Mouse (Mus musculus) hindbrain, postnatal 0 days (tissue): ENCODE results near the gene Smpd3. TPM values are rescaled to one million over a fixed set of nuclear protein-coding genes. Genes with fewer than 3 reads are reported as not detected.
A peak's percentile ranks its signal among the peaks of the same experiment; 100 is the strongest.

Experiments used
- ATAC-seq: fragments of 200-750 bp; cut with Nextera tagmentation; 2 replicates; pipeline ENCODE4 v1.8.0; 2017; ENCODE audit warnings: mild to moderate bottlenecking, moderate TSS enrichment, moderate library complexity
- DNase-seq: peaks from one replicate; pipeline ENCODE4 v3.0.0-alpha.2; 2015; ENCODE audit warnings: low spot score
- H3K27ac ChIP-seq: fragments of 300-500 bp; sonication (generic); 2 replicates; pipeline ENCODE4 v1.5.1; 2014; ENCODE audit warnings: mild to moderate bottlenecking
- H3K27me3 ChIP-seq: fragments of 300-500 bp; sonication (generic); 2 replicates; pipeline ENCODE4 v1.6.1; 2014; ENCODE audit warnings: low read length, mixed read lengths; ENCODE audit not compliant: insufficient read depth
- H3K36me3 ChIP-seq: fragments of 300-500 bp; sonication (generic); 2 replicates; pipeline ENCODE4 v1.6.1; 2014; ENCODE audit warnings: low read length, mixed read lengths; ENCODE audit not compliant: insufficient read depth
- H3K4me1 ChIP-seq: fragments of 300-500 bp; sonication (generic); 2 replicates; pipeline ENCODE4 v1.6.1; 2014; ENCODE audit warnings: antibody characterized with exemption, low read length, mixed read lengths; ENCODE audit not compliant: insufficient read depth
- H3K4me2 ChIP-seq: fragments of 300-500 bp; sonication (generic); 2 replicates; pipeline ENCODE4 v1.6.1; 2014; ENCODE audit warnings: low read depth, mild to moderate bottlenecking, low read length, moderate library complexity, mixed read lengths
- H3K4me3 ChIP-seq: fragments of 300-500 bp; sonication (generic); 2 replicates; pipeline ENCODE4 v1.5.1; 2014; ENCODE audit warnings: low read length
- H3K9ac ChIP-seq: fragments of 300-500 bp; sonication (generic); replicated peaks from 2 replicates; pipeline ENCODE4 v1.6.1; 2014; ENCODE audit warnings: mild to moderate bottlenecking, low read length, moderate library complexity, mixed read lengths
- H3K9me3 ChIP-seq: fragments of 300-500 bp; sonication (generic); 2 replicates; pipeline ENCODE4 v1.6.1; 2016; ENCODE audit warnings: low read length, mixed read lengths
- CTCF ChIP-seq: IDR thresholded peaks from 2 replicates; pipeline ENCODE4 v1.5.1; 2016; ENCODE audit warnings: antibody characterized with exemption, control low read depth, low read depth
- WGBS: fragments of 180-500 bp; shearing (Covaris S2); extraction: QIAGEN DNeasy Blood & Tissue Kit; methylation state at CpG from one replicate; pipeline ENCODE4 v1.1.7; 2014; 5-methylcytosine and 5-hydroxymethylcytosine counted together
- polyA plus RNA-seq: library from polyadenylated mRNA; unstranded; fragments of >200 nt; fragmentation: Nextera tagmentation; extraction: Ambion mirVana; gene quantifications from 2 replicates; pipeline ENCODE4 v1.2.1, GENCODE M21; 2015
- total RNA-seq: library from RNA; depleted of rRNA; stranded (reverse); fragments of >200 nt; gene quantifications from 2 replicates; pipeline ENCODE4 v1.2.3, GENCODE M21; 2014

Gene Smpd3
- total and polyA plus RNA-seq, 2 experiments from 2014 or later = 58.2 to 88.3 TPM

DNA sequence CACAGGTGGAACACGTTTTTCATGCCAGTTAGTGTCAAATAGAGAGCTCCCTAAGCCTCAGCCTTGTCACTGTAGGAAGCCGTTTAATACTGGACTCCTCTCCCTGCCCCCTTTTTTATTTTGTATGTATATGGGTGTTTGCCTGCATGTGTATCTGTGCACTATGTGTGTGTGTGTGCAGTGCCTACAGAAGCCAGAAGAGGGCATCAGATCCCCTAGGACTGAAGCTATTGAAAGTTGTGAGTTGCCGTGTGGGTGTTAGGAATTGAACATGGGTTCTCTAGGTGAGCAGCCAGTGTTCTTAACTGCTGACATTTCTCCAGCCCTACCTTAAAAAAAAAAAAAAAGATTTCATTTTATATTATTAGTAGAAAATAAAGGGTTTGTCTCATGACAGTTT is 38.1 kb downstream of the Smpd3 start:
- H3K36me3 ChIP-seq = no peaks in the 10 kb centered on the region
- 88% methylated on average over 3 of the region's 3 CpGs for WGBS
- H3K27me3 ChIP-seq = no peaks in the 10 kb centered on the region
- no peak overlapping the region for H3K4me2 ChIP-seq
- peak; percentile 43; the same call in 1 of the 2 replicates for TF ChIP-seq CTCF
- no peak for DNase-seq
- H3K9ac ChIP-seq = no peak overlapping the region
- peaks cover 9% of the 10 kb centered on the region for H3K4me1 ChIP-seq
- H3K27ac ChIP-seq = no peak overlapping the region
- no peak for ATAC-seq
- no peaks in the 10 kb centered on the region for H3K9me3 ChIP-seq
- H3K4me3 ChIP-seq = no peak overlapping the region

DNA sequence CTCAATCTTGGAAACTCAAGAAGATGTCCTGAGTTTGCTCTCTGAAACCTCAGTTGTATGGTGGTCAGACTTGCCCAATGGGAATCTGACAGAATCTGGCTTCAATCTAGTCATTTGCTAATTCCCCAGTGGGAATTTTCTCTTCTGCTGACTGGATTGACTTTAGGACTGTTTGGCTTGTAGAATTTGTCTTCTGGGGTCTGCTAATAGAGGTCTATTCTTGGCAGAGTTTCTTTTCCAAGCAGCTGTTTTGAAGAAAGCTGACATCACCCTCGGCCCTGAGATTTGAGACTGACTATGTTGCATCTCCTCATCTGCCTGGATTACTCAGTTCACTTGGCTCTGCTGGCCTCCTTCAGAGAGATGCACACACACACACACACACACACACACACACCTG is 38.9 kb downstream of the Smpd3 start:
- no peak for ATAC-seq
- DNase-seq = no peak

DNA sequence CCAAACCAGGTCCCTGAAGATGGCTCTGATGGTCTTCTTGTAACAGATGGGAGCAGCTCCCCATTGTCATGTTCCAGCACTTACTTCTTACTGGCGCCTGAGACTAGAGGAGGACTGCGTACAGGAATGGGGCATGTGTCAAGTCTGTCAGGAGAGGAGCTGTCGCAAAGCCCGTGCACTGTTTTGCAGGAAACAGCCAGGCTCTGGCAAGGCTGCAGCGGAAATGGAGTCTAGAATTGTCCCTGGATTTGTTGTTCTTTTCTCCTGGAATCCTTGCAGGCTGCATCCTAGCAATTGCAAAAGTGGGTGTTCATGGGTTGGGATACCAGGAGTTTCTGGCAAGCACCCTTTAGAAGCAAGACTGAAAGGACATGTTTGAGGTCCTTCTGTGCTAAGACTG is 39.5 kb downstream of the Smpd3 start:
- Histone ChIP-seq H3K4me3 (no peak overlapping the region), H3K4me2 (no peak overlapping the region), H3K27ac (no peak overlapping the region), H3K36me3 (no peaks in the 10 kb centered on the region), H3K27me3 (no peaks in the 10 kb centered on the region), H3K4me1 (peaks cover 9% of the 10 kb centered on the region), H3K9ac (no peak overlapping the region), H3K9me3 (no peaks in the 10 kb centered on the region)
- no peak for ATAC-seq
- TF ChIP-seq CTCF = no peak
- 66% methylated on average over 5 of the region's 5 CpGs for WGBS
- DNase-seq = no peak

More for the DNA sequence above, 38.9 kb downstream of the Smpd3 start:
- no peak overlapping the region for H3K9ac ChIP-seq
- peaks cover 9% of the 10 kb centered on the region for H3K4me1 ChIP-seq
- no peak overlapping the region for H3K4me2 ChIP-seq
- H3K4me3 ChIP-seq = no peak overlapping the region
- WGBS = 68% methylated on average over 1 of the region's 1 CpGs
- no peaks in the 10 kb centered on the region for H3K9me3 ChIP-seq
- no peak for TF ChIP-seq CTCF
- H3K36me3 ChIP-seq = no peaks in the 10 kb centered on the region
- no peaks in the 10 kb centered on the region for H3K27me3 ChIP-seq
- H3K27ac ChIP-seq = no peak overlapping the region

DNA sequence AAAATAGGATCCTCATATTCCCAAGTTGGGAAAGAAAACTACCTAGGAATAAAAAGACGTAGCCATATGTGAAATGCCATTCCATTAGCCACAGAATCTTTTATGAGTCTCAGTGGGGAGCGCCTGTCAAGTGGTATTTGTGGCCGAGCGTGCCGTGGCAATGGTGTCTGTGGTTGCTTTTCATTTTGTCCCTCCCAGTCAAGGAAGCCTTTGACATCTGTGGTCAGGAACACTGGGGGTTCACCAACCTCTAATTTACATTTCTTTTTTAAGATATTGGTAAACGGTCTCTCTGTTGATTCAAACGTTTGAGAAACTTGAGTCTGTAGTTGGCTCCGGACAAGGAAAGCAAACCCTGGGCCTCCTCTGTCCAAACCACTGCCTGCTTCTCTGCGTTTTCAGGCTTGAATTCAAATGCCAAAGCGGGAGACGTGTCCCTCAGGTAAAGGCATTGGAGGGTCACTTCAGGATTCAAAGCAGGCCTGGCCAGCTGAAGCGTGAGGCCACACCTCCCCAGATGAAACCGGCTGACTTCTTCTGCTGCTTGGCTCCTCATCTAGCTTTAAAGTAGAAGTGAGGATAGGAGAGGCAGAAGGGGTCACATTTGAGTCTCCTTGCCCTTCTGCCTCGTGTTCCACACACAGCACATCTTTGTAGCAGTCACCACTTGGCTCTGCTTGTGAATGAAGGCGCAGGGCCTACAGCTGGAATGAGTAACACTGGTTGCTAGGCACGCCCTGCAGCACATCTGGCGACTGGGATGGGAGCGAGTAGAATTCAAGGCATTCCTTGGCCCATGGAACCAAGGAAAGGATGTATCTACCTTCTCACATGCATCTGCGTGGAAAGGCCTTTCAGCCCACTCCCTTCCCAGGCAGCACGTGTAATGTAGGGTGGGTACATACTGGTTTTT is 45.0 kb downstream of the Smpd3 start:
- ATAC-seq = no peak
- Histone ChIP-seq H3K27ac (no peak overlapping the region), H3K4me2 (no peak overlapping the region)

DNA sequence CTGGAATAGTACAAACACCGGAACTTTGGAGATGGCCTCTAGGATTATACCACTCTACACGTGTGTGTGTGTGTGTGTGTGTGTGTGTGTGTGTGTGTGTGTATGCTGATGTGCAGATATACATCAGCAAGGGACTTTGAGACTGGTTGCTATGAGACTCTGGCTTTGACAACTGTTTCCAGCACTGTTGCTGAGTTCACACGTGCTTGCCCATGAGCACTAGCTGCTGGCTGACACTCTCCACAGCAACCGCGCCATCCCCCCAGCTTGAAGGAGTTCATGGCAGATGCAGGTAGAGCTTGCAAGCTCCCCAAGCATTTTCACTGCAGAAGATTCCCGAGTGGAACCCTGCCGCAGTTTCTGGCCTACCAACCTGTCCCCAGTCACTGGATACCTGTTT is 48.3 kb downstream of the Smpd3 start:
- Histone ChIP-seq H3K27me3 (no peaks in the 10 kb centered on the region), H3K36me3 (no peaks in the 10 kb centered on the region; the same call in 1 of the 2 replicates), H3K4me1 (no peaks in the 10 kb centered on the region), H3K27ac (no peak overlapping the region), H3K9me3 (no peaks in the 10 kb centered on the region), H3K4me2 (no peak overlapping the region), H3K4me3 (no peak overlapping the region), H3K9ac (no peak overlapping the region)
- ATAC-seq (peak; percentile 29; the same call in 1 of the 2 replicates), DNase-seq (no peak)
- no peak for TF ChIP-seq CTCF
- WGBS = 58% methylated on average over 7 of the region's 7 CpGs

More for the DNA sequence above, 45.0 kb downstream of the Smpd3 start:
- TF ChIP-seq CTCF = no peak
- no peak for DNase-seq
- H3K4me1 ChIP-seq = no peaks in the 10 kb centered on the region
- H3K27me3 ChIP-seq = no peaks in the 10 kb centered on the region
- no peaks in the 10 kb centered on the region for H3K9me3 ChIP-seq
- no peak overlapping the region for H3K4me3 ChIP-seq
- WGBS = 58% methylated on average over 20 of the region's 20 CpGs
- H3K36me3 ChIP-seq = no peaks in the 10 kb centered on the region; the same call in 1 of the 2 replicates
- no peak overlapping the region for H3K9ac ChIP-seq

DNA sequence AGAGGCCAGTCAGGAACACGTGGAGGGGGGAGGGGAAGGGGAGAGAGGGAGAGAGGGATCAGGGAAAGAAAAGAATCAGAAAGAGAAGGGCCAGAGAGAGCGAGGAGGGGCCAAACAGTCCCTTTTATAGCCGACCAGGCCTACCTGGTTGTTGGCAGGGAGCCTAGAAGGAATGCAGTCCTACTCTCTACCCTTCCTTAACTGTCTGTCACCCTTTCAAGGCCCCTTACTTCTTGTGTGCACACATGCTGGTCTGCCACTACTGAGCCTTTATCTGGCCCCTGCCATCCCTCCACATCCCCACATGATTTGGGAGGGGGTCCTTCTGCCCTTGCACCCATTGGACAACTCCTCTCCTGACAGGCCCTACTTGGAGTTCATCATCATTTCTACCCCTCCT is 49.1 kb downstream of the Smpd3 start:
- DNase-seq (no peak), ATAC-seq (no peak)
- H3K9ac ChIP-seq = no peak overlapping the region
- no peak overlapping the region for H3K4me3 ChIP-seq
- no peaks in the 10 kb centered on the region for H3K27me3 ChIP-seq
- no peak overlapping the region for H3K27ac ChIP-seq
- no peaks in the 10 kb centered on the region for H3K4me1 ChIP-seq
- no peaks in the 10 kb centered on the region for H3K9me3 ChIP-seq
- no peak overlapping the region for H3K4me2 ChIP-seq
- WGBS = 35% methylated on average over 3 of the region's 3 CpGs
- H3K36me3 ChIP-seq = no peaks in the 10 kb centered on the region; the same call in 1 of the 2 replicates
- TF ChIP-seq CTCF = no peak

DNA sequence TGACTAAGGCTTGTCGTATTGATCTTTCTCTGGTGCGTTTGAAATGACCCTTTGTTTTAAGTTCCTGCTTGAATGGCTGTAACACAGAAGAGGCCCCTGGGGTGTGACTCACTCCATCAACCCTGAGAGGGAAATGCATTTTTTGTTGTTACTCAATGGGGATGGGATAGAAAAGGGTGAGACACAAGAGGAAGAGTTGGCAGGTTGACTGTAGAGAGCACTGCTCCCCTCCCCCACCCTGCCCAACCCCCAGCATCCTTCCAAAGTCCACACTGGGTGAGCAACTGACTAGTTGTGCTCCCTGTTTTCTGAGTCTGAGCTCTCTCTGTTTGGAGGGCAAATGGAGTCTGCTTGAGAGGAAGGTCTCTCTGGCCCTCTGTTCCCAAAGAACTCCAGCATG is 50.3 kb downstream of the Smpd3 start:
- Histone ChIP-seq H3K27me3 (no peaks in the 10 kb centered on the region), H3K4me2 (no peak overlapping the region), H3K9me3 (no peaks in the 10 kb centered on the region), H3K4me3 (no peak overlapping the region), H3K9ac (no peak overlapping the region), H3K27ac (no peak overlapping the region), H3K4me1 (no peaks in the 10 kb centered on the region), H3K36me3 (no peaks in the 10 kb centered on the region; the same call in 1 of the 2 replicates)
- 12% methylated on average over 2 of the region's 2 CpGs for WGBS
- ATAC-seq (no peak), DNase-seq (no peak)
- TF ChIP-seq CTCF = no peak
